Mouse (Mus musculus) liver, embryonic 11.5 days (tissue): ENCODE measurements around the gene Mrpl21. TPM values are rescaled to one million over a fixed set of nuclear protein-coding genes. Genes with fewer than 3 reads are reported as not detected.

ENCODE experiments used
- ATAC-seq: fragments of 200-750 bp; cut with Nextera tagmentation; replicated peaks from 2 replicates; pipeline ENCODE4 v1.8.0; 2017; ENCODE audit warnings: moderate number of reproducible peaks, mild to moderate bottlenecking, moderate TSS enrichment, moderate library complexity; ENCODE audit not compliant: low FRiP score
- DNase-seq: peaks from one replicate; pipeline ENCODE4 v3.0.0-alpha.2; 2017; ENCODE audit warnings: low spot score
- H3K27ac ChIP-seq: fragments of 300-500 bp; sonication (generic); 2 replicates; pipeline ENCODE4 v1.5.1; 2014; ENCODE audit warnings: mild to moderate bottlenecking, low read depth, low read length, control low read depth
- H3K27me3 ChIP-seq: fragments of 300-500 bp; sonication (generic); replicated peaks from 2 replicates; pipeline ENCODE4 v1.6.1; 2014; ENCODE audit warnings: low read length, mixed read lengths; ENCODE audit not compliant: control insufficient read depth, insufficient read depth
- H3K36me3 ChIP-seq: fragments of 300-500 bp; sonication (generic); 2 replicates; pipeline ENCODE4 v1.6.1; 2014; ENCODE audit warnings: mild to moderate bottlenecking, low read length, moderate library complexity, mixed read lengths; ENCODE audit not compliant: control insufficient read depth, insufficient read depth
- H3K4me1 ChIP-seq: fragments of 300-500 bp; sonication (generic); replicated peaks from 2 replicates; pipeline ENCODE4 v1.6.1; 2014; ENCODE audit warnings: low read length, mixed read lengths; ENCODE audit not compliant: control insufficient read depth, insufficient read depth
- H3K4me2 ChIP-seq: fragments of 300-500 bp; sonication (generic); 2 replicates; pipeline ENCODE4 v1.6.1; 2014; ENCODE audit warnings: mild to moderate bottlenecking, control low read depth, moderate library complexity
- H3K4me3 ChIP-seq: fragments of 300-500 bp; sonication (generic); 2 replicates; pipeline ENCODE4 v1.5.1; 2014; ENCODE audit warnings: low read depth, low read length, control low read depth
- H3K9ac ChIP-seq: fragments of 300-500 bp; sonication (generic); 2 replicates; pipeline ENCODE4 v1.6.1; 2014; ENCODE audit warnings: low read depth, low read length, control low read depth
- H3K9me3 ChIP-seq: fragments of 300-500 bp; sonication (generic); 2 replicates; pipeline ENCODE4 v1.6.1; 2016; ENCODE audit warnings: low read length, inconsistent platforms, mixed read lengths; ENCODE audit not compliant: control insufficient read depth
- WGBS: fragments of 180-500 bp; shearing (Covaris S2); extraction: QIAGEN DNeasy Blood & Tissue Kit; methylation state at CpG from one replicate; pipeline ENCODE4 v1.1.7; 2014; 5-methylcytosine and 5-hydroxymethylcytosine counted together
- microRNA-seq: library from miRNA; unstranded; fragments of <30 nt; microRNA quantifications from one replicate; pipeline ENCODE4, GENCODE M21; 2017; ENCODE audit warnings: borderline number of aligned reads
- polyA plus RNA-seq: library from polyadenylated mRNA; unstranded; fragments of >200 nt; fragmentation: Nextera tagmentation; extraction: Ambion mirVana; gene quantifications from 2 replicates; pipeline ENCODE4 v1.2.1, GENCODE M21; 2014

The Mrpl21 gene
- polyA plus RNA-seq, 1 experiment from 2014 or later: 154 TPM

DNA sequence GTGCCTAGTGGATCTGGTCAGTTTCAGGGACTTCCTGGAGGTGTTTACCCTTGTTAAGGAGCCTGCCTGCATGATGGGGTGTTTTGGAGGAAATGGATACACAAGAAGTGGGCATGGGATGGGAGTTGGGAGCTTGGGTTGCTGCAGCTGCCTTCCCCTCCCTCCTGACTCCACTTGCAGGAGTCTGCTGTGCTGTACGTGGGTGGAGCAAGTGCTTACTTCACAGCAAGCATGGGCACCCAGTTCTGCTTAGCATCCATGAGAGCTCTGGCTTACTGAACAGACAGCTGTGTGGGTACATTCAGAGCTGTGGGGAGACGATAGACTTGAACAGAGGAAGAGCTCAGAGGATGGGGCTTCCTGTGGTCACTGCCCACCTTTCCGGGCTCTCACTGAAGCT, 58.3 kb downstream of the Mrpl21 start:
- Histone ChIP-seq H3K36me3 (no peaks in the 10 kb centered on the region), H3K4me3 (no peak overlapping the region), H3K4me1 (no peaks in the 10 kb centered on the region; the same call in none of the 2 replicates), H3K27me3 (no peaks in the 10 kb centered on the region), H3K27ac (no peak overlapping the region), H3K4me2 (no peak overlapping the region), H3K9ac (no peak overlapping the region), H3K9me3 (no peaks in the 10 kb centered on the region)
- WGBS: 60% methylated on average over 3 of the region's 3 CpGs
- DNase-seq (no peak), ATAC-seq (no peak)

Small RNA genes lying within 50 kb of the gene (microRNA-seq; reads per million reads assigned to microRNA genes)
- gene Mir6984: not detected

Other genes starting within 250 kb of the Mrpl21 start
- gene Ighmbp2, start 116 bp downstream of the Mrpl21 start, polyA plus RNA-seq: 7.4 and 8.8 TPM in 2 replicates
- 15.0 and 15.8 TPM in 2 replicates for gene Cpt1a, start 39.4 kb downstream of the Mrpl21 start, polyA plus RNA-seq
- gene Tesmin, start 106.0 kb downstream of the Mrpl21 start, polyA plus RNA-seq: 0.41 and 0.55 TPM in 2 replicates
- gene Gal, start 131.6 kb downstream of the Mrpl21 start, polyA plus RNA-seq: 2.1 and 2.6 TPM in 2 replicates